Comparison of ENCODE assay signal across 17 mouse cellular contexts in genomic region chr14:121592890-121593289, GRCm38 (mm10).
DNase-seq lines count a peak whose midpoint lies in the region; ATAC-seq and TF ChIP-seq lines count a peak whose summit lies in the region.
"Had no signal": no experiment of that assay in that cellular context is flagged by ENCODE, and none has a peak within 500 bp of the region (broad histone marks: within the 10 kb centered on the region; RNA-seq: fewer than 3 reads in every experiment).

No protein-coding gene starts in this region.

- H3K9ac ChIP-seq in lung, postnatal 0 days (replicated peaks; ENCODE audit: low read depth) = no peak overlapping the region
- no peak overlapping the region for H3K9ac ChIP-seq in intestine, embryonic 15.5 days
- H3K9ac ChIP-seq: hindbrain, embryonic 13.5 days; limb, embryonic 15.5 days; midbrain, embryonic 12.5 days had no signal

- peaks cover 5% of the 10 kb centered on the region; the same call in 1 of the 2 replicates for H3K36me3 ChIP-seq in lung, postnatal 0 days (ENCODE audit: insufficient read depth, low read length)
- peaks cover 4% of the 10 kb centered on the region for H3K36me3 ChIP-seq in intestine, embryonic 15.5 days
- H3K36me3 ChIP-seq: hindbrain, embryonic 13.5 days; limb, embryonic 15.5 days; midbrain, embryonic 12.5 days had no signal

- H3K4me3 ChIP-seq in lung, postnatal 0 days (ENCODE audit: low read depth, low read length) = no peak overlapping the region
- no peak overlapping the region for H3K4me3 ChIP-seq in lung, adult 2 months (replicated peaks; ENCODE audit: extremely low read depth, low read depth, low read length)
- H3K4me3 ChIP-seq in intestine, embryonic 15.5 days (replicated peaks) = no peak overlapping the region
- H3K4me3 ChIP-seq: hindbrain, embryonic 13.5 days; limb, embryonic 15.5 days; midbrain, embryonic 12.5 days had no signal

- TF ChIP-seq CTCF in lung, postnatal 0 days (IDR thresholded peaks at IDR 0.05) = no peak
- TF ChIP-seq CTCF in lung, adult 2 months (IDR thresholded peaks at IDR 0.05; ENCODE audit: insufficient read depth, low read length) = no peak

- TF ChIP-seq POLR2A in lung, adult 2 months (IDR thresholded peaks at IDR 0.05; ENCODE audit: borderline replicate concordance, extremely low read depth, low read depth, low read length) = no peak

- 39% methylated on average over 3 of the region's 3 CpGs for WGBS in lung, postnatal 0 days
- 37% methylated on average over 3 of the region's 3 CpGs for WGBS in lung, adult 2 months
- WGBS in intestine, embryonic 15.5 days = 33% methylated on average over 3 of the region's 3 CpGs

- H3K9me3 ChIP-seq in lung, postnatal 0 days (ENCODE audit: low read length) = no peaks in the 10 kb centered on the region
- no peaks in the 10 kb centered on the region for H3K9me3 ChIP-seq in intestine, embryonic 15.5 days
- H3K9me3 ChIP-seq: hindbrain, embryonic 13.5 days; limb, embryonic 15.5 days; midbrain, embryonic 12.5 days had no signal

- no peak overlapping the region for H3K27ac ChIP-seq in lung, postnatal 0 days (ENCODE audit: low read length)
- H3K27ac ChIP-seq in intestine, embryonic 15.5 days = peak overlapping the region; percentile 63
- H3K27ac ChIP-seq: hindbrain, embryonic 13.5 days; limb, embryonic 15.5 days; macrophage; midbrain, embryonic 12.5 days had no signal

- peak; percentile 29 for ATAC-seq in frontal cortex, adult (ENCODE audit: low TSS enrichment)
- peak; percentile 39 for ATAC-seq in lung, postnatal 0 days
- no peak for ATAC-seq in intestine, embryonic 15.5 days
- ATAC-seq: forebrain, embryonic 14.5 days had no signal

- no peaks in the 10 kb centered on the region for H3K4me1 ChIP-seq in lung, postnatal 0 days (ENCODE audit: insufficient read depth, low read depth, low read length)
- peaks cover 5% of the 10 kb centered on the region; the same call in 1 of the 2 replicates for H3K4me1 ChIP-seq in lung, adult 2 months (ENCODE audit: control insufficient read depth, insufficient read depth, low read length)
- peaks cover 18% of the 10 kb centered on the region for H3K4me1 ChIP-seq in intestine, embryonic 15.5 days (replicated peaks)

- H3K4me2 ChIP-seq in lung, postnatal 0 days (replicated peaks; ENCODE audit: low read depth, low read length) = no peak overlapping the region
- H3K4me2 ChIP-seq in intestine, embryonic 15.5 days (replicated peaks) = no peak overlapping the region
- H3K4me2 ChIP-seq: hindbrain, embryonic 13.5 days; limb, embryonic 15.5 days; midbrain, embryonic 12.5 days had no signal

- no peaks in the 10 kb centered on the region for H3K27me3 ChIP-seq in lung, postnatal 0 days (replicated peaks; ENCODE audit: insufficient read depth, low read length)
- no peaks in the 10 kb centered on the region for H3K27me3 ChIP-seq in intestine, embryonic 15.5 days (replicated peaks)
- H3K27me3 ChIP-seq: hindbrain, embryonic 13.5 days; limb, embryonic 15.5 days; midbrain, embryonic 12.5 days had no signal

- DNase-seq in frontal cortex, postnatal 14 days (ENCODE audit: low spot score in 2 of 2) = no peak
- DNase-seq in kidney, adult 9 months = peak; percentile 44
- no peak for DNase-seq in kidney, adult 11 months
- DNase-seq in lung, postnatal 0 days (ENCODE audit: low spot score) = peak; percentile 46
- DNase-seq in lung, adult 2 months = no peak
- DNase-seq in T-cell, adult 2 months (ENCODE audit: low spot score) = no peak
- DNase-seq: B cell, adult 2 months; cerebellum, adult 11-12 months; gastrocnemius, postnatal 14 days; thymus, adult 2 months had no signal

- TF ChIP-seq EP300 in lung, postnatal 0 days (IDR thresholded peaks at IDR 0.05) = no peak

Comparison
In these comparisons a context has a peak if more than half of its experiments do, and no peak if none do; other contexts are left out.
1. DNase-seq: peak in kidney, adult 9 months (single experiment) and lung, postnatal 0 days (single experiment); none in frontal cortex, postnatal 14 days (0 of 2), kidney, adult 11 months (single experiment), lung, adult 2 months (single experiment) and T-cell, adult 2 months (single experiment).